Mouse (Mus musculus): ENCODE measurements around the gene S100z. TPM values are rescaled to one million over a fixed set of nuclear protein-coding genes. Genes with fewer than 3 reads are reported as not detected.

Gene S100z
- polyA plus RNA-seq, 1 experiment from 2014 or later: not detected

GRCm38 (mm10) chr13:95474294-95474693 lies 4.2 kb downstream of the S100z start:
- WGBS (ENCODE audit: insufficient replicate concordance): 51% methylated on average over 3 of the region's 3 CpGs
- ATAC-seq: 0 out of 2 replicates have a peak, but pooled peaks have one; percentile 38
- H3K9ac ChIP-seq (replicated peaks): no peak overlapping the region
- no peak overlapping the region for H3K4me3 ChIP-seq (ENCODE audit: low read depth, low read length)
- no peaks in the 10 kb centered on the region for H3K27me3 ChIP-seq (ENCODE audit: insufficient read depth, low read length)
- TF ChIP-seq EP300 (IDR thresholded peaks at IDR 0.05; ENCODE audit: low read depth): peak; percentile 70
- no peak for TF ChIP-seq CTCF (IDR thresholded peaks at IDR 0.05; ENCODE audit: low read depth)
- H3K9me3 ChIP-seq (ENCODE audit: low read length): no peaks in the 10 kb centered on the region
- H3K4me2 ChIP-seq (ENCODE audit: low read depth, low read length): no peak overlapping the region
- no peak overlapping the region for H3K27ac ChIP-seq (ENCODE audit: low read depth)
- H3K36me3 ChIP-seq (replicated peaks; ENCODE audit: insufficient read depth, low read length): no peaks in the 10 kb centered on the region
- peaks cover 3% of the 10 kb centered on the region for H3K4me1 ChIP-seq (ENCODE audit: insufficient read depth)
- DNase-seq: no peak

GRCm38 (mm10) chr13:95470970-95471369 lies 7.6 kb downstream of the S100z start:
- H3K4me3 ChIP-seq (ENCODE audit: low read depth, low read length): no peak overlapping the region
- H3K27ac ChIP-seq (ENCODE audit: low read depth): no peak overlapping the region
- H3K4me2 ChIP-seq (ENCODE audit: low read depth, low read length): no peak overlapping the region
- DNase-seq: peak; percentile 40
- TF ChIP-seq EP300 (IDR thresholded peaks at IDR 0.05; ENCODE audit: low read depth) (no peak), CTCF (IDR thresholded peaks at IDR 0.05; ENCODE audit: low read depth) (peak; percentile 68)
- no peak for ATAC-seq
- no peaks in the 10 kb centered on the region for H3K36me3 ChIP-seq (replicated peaks; ENCODE audit: insufficient read depth, low read length)
- H3K9ac ChIP-seq (replicated peaks): no peak overlapping the region
- H3K4me1 ChIP-seq (ENCODE audit: insufficient read depth): peaks cover under 1% of the 10 kb centered on the region
- no peaks in the 10 kb centered on the region for H3K27me3 ChIP-seq (ENCODE audit: insufficient read depth, low read length)
- no peaks in the 10 kb centered on the region for H3K9me3 ChIP-seq (ENCODE audit: low read length)
- WGBS (ENCODE audit: insufficient replicate concordance): 63% methylated on average over 2 of the region's 2 CpGs

- TF ChIP-seq EP300 (IDR thresholded peaks at IDR 0.05; ENCODE audit: low read depth) (no peak), CTCF (IDR thresholded peaks at IDR 0.05; ENCODE audit: low read depth) (no peak)
- Histone ChIP-seq H3K36me3 (replicated peaks; ENCODE audit: insufficient read depth, low read length) (no peaks in the 10 kb centered on the region), H3K27me3 (ENCODE audit: insufficient read depth, low read length) (no peaks in the 10 kb centered on the region), H3K4me3 (ENCODE audit: low read depth, low read length) (no peak overlapping the region), H3K4me2 (ENCODE audit: low read depth, low read length) (no peak overlapping the region), H3K27ac (ENCODE audit: low read depth) (no peak overlapping the region), H3K4me1 (ENCODE audit: insufficient read depth) (0 out of 2 replicates have a peak, but pooled peaks cover 5% of the 10 kb centered on the region), H3K9me3 (ENCODE audit: low read length) (no peaks in the 10 kb centered on the region), H3K9ac (replicated peaks) (no peak overlapping the region)
- ATAC-seq (no peak), DNase-seq (no peak)
- 71% methylated on average over 2 of the region's 2 CpGs for WGBS (ENCODE audit: insufficient replicate concordance)
These were observed 27.0 kb downstream of the S100z start for GRCm38 (mm10) chr13:95451529-95451928.

GRCm38 (mm10) chr13:95450636-95451210 lies 27.8 kb downstream of the S100z start:
- ATAC-seq: no peak
- no peak overlapping the region for H3K9ac ChIP-seq (replicated peaks)
- H3K27ac ChIP-seq (ENCODE audit: low read depth): no peak overlapping the region
- DNase-seq: no peak
- H3K4me3 ChIP-seq (ENCODE audit: low read depth, low read length): no peak overlapping the region
- no peak overlapping the region for H3K4me2 ChIP-seq (ENCODE audit: low read depth, low read length)
- no peaks in the 10 kb centered on the region for H3K36me3 ChIP-seq (replicated peaks; ENCODE audit: insufficient read depth, low read length)
- WGBS (ENCODE audit: insufficient replicate concordance): 81% methylated on average over 9 of the region's 9 CpGs
- TF ChIP-seq CTCF (IDR thresholded peaks at IDR 0.05; ENCODE audit: low read depth): no peak
- no peak for TF ChIP-seq EP300 (IDR thresholded peaks at IDR 0.05; ENCODE audit: low read depth)
- H3K9me3 ChIP-seq (ENCODE audit: low read length): no peaks in the 10 kb centered on the region
- no peaks in the 10 kb centered on the region for H3K27me3 ChIP-seq (ENCODE audit: insufficient read depth, low read length)
- 0 out of 2 replicates have a peak, but pooled peaks cover 5% of the 10 kb centered on the region for H3K4me1 ChIP-seq (ENCODE audit: insufficient read depth)

- 37% methylated on average over 3 of the region's 3 CpGs for WGBS (ENCODE audit: insufficient replicate concordance)
- H3K9me3 ChIP-seq (ENCODE audit: low read length): no peaks in the 10 kb centered on the region
- peaks cover 3% of the 10 kb centered on the region for H3K27me3 ChIP-seq (ENCODE audit: insufficient read depth, low read length)
- no peak overlapping the region for H3K4me3 ChIP-seq (ENCODE audit: low read depth, low read length)
- no peak overlapping the region for H3K4me2 ChIP-seq (ENCODE audit: low read depth, low read length)
- no peak overlapping the region for H3K9ac ChIP-seq (replicated peaks)
- DNase-seq (no peak), ATAC-seq (no peak)
- H3K36me3 ChIP-seq (replicated peaks; ENCODE audit: insufficient read depth, low read length): no peaks in the 10 kb centered on the region
- 0 out of 2 replicates have a peak, but pooled peaks cover 5% of the 10 kb centered on the region for H3K4me1 ChIP-seq (ENCODE audit: insufficient read depth)
- no peak overlapping the region for H3K27ac ChIP-seq (ENCODE audit: low read depth)
- TF ChIP-seq CTCF (IDR thresholded peaks at IDR 0.05; ENCODE audit: low read depth) (no peak), EP300 (IDR thresholded peaks at IDR 0.05; ENCODE audit: low read depth) (no peak)
These were observed 28.8 kb downstream of the S100z start for GRCm38 (mm10) chr13:95449730-95450129.

- DNase-seq (no peak), ATAC-seq (no peak)
- no peak within 1 kb of the TSS for H3K27ac ChIP-seq (ENCODE audit: low read depth)
- no peaks in the 10 kb centered on the region for H3K36me3 ChIP-seq (replicated peaks; ENCODE audit: insufficient read depth, low read length)
- H3K9me3 ChIP-seq (ENCODE audit: low read length): no peaks in the 10 kb centered on the region
- H3K4me2 ChIP-seq (ENCODE audit: low read depth, low read length): peak within 1 kb of the TSS; percentile 57
- peaks cover 34% of the 10 kb centered on the region for H3K27me3 ChIP-seq (ENCODE audit: insufficient read depth, low read length)
- peak within 1 kb of the TSS; percentile 20; the same call in 1 of the 2 replicates for H3K4me3 ChIP-seq (ENCODE audit: low read depth, low read length)
- H3K4me1 ChIP-seq (ENCODE audit: insufficient read depth): peaks cover 9% of the 10 kb centered on the region; the same call in 1 of the 2 replicates
- no peak within 1 kb of the TSS for H3K9ac ChIP-seq (replicated peaks)
- TF ChIP-seq CTCF (IDR thresholded peaks at IDR 0.05; ENCODE audit: low read depth): no peak
- TF ChIP-seq EP300 (IDR thresholded peaks at IDR 0.05; ENCODE audit: low read depth): no peak
- 60% methylated on average over 11 of the region's 11 CpGs for WGBS (ENCODE audit: insufficient replicate concordance)
These were observed 33.7 kb downstream of the S100z start, which contains the start of gene Crhbp for GRCm38 (mm10) chr13:95444824-95445223. Gene Crhbp, minus strand, starts transcription at chr13:95444924.

All from liver, postnatal 0 days (tissue).